Mouse (Mus musculus) heart, adult 2 months (tissue): ENCODE measurements at regions not wholly inside any gene's neighbourhood (a gene's known extent, or its start where the extent isn't known, plus 50 kb on each side); places are given as distances from the start of the nearest gene placed in this dataset.

Source experiments
- CTCF ChIP-seq: fragments of 200-600 bp; IDR thresholded peaks from 2 replicates; pipeline ENCODE4 v1.8.1; 2022; ENCODE audit warnings: antibody characterized with exemption, mild to moderate bottlenecking, moderate library complexity
- EP300 ChIP-seq: fragments of 200-500 bp; IDR thresholded peaks from 2 replicates; pipeline ENCODE4 v1.6.1; 2011; ENCODE audit warnings: low read depth, low read length, control low read depth; ENCODE audit not compliant: insufficient read depth
- POLR2A ChIP-seq: fragments of 200-500 bp; IDR thresholded peaks from 2 replicates; pipeline ENCODE4 v1.6.1; 2011; ENCODE audit warnings: mild to moderate bottlenecking, low read depth, low read length, control low read depth; ENCODE audit not compliant: insufficient read depth

DNA sequence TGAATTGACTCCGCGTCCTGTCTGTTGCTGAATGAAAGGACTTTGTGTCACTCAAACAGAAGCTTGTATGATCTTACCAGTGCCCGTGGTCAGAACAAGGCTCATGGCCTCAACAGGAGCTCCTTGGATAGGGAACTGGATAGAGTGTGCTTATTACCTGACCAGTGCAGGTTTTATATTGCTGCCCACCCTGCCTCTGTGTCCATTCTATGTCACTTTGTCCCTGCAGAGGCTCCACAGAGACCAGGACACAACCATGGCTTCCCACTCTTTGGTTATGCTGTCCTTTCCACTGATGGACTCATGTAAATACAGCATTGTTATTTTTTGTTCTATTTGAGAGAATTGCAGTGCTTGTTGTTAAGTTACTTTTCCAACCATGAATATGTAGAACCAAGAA, 103.4 kb downstream of the Duxbl3 start:
- no peak for TF ChIP-seq CTCF
- no peak for TF ChIP-seq EP300
- TF ChIP-seq POLR2A, result no peak
